Comparison of ENCODE assay signal across 17 mouse cellular contexts in genomic region chr11:98979356-98979755, GRCm38 (mm10). TPM values are rescaled to one million over a fixed set of nuclear protein-coding genes. Genes with fewer than 3 reads are reported as not detected.
"Had no signal": no experiment of that assay in that cellular context is flagged by ENCODE, and none has a peak within 500 bp of the region (broad histone marks: within the 10 kb centered on the region; RNA-seq: fewer than 3 reads in every experiment).

No protein-coding gene starts in this region.

- DNase-seq: gastrocnemius, postnatal 14 days; gastrocnemius, postnatal 36 days; heart, adult 18-20 months; heart, postnatal 10 days; heart, postnatal 4 days; kidney, adult 11 months; kidney, adult 2 months; kidney, adult 9 months; kidney, postnatal 14 days; kidney, postnatal 36 days; layer of hippocampus, adult 9-11 months; layer of hippocampus, postnatal 36 days; left cerebral cortex, postnatal 4 days had no signal

RNA-seq across cellular contexts. Expression of gene Gjd3, which starts 3.5 kb away (rescaled TPM):
- polyA plus RNA-seq: inflammation-experienced regulatory T-cells, adult 6 months; limb, embryonic 11.5 days; liver, embryonic 14.5 days; liver, embryonic 16.5 days had no signal
